Mouse (Mus musculus) megakaryocyte progenitor cell, adult 5-6 weeks (primary cell): ENCODE results near the gene Hoxd1. TPM values are rescaled to one million over a fixed set of nuclear protein-coding genes. Genes with fewer than 3 reads are reported as not detected.
A peak's percentile ranks its signal among the peaks of the same experiment; 100 is the strongest.

Experiments used
- ATAC-seq: replicated peaks from 2 replicates; pipeline ENCODE4 v1.8.0; 2016; ENCODE audit warnings: mild to moderate bottlenecking, moderate TSS enrichment, inconsistent platforms; ENCODE audit not compliant: poor library complexity
- total RNA-seq, 2 experiments: library from RNA; stranded (forward) in 1 of 2; stranded (reverse) in 1 of 2; fragments of 157-497, 149-512 nt in 1 of 2; fragments of 200-1000 nt in 1 of 2; gene quantifications; 2 replicates each; pipeline versions ENCODE4 v1.2.3 to v1.2.4; 2015 to 2017

The Hoxd1 gene
- total RNA-seq, 2 experiments from 2014 or later = not detected

DNA sequence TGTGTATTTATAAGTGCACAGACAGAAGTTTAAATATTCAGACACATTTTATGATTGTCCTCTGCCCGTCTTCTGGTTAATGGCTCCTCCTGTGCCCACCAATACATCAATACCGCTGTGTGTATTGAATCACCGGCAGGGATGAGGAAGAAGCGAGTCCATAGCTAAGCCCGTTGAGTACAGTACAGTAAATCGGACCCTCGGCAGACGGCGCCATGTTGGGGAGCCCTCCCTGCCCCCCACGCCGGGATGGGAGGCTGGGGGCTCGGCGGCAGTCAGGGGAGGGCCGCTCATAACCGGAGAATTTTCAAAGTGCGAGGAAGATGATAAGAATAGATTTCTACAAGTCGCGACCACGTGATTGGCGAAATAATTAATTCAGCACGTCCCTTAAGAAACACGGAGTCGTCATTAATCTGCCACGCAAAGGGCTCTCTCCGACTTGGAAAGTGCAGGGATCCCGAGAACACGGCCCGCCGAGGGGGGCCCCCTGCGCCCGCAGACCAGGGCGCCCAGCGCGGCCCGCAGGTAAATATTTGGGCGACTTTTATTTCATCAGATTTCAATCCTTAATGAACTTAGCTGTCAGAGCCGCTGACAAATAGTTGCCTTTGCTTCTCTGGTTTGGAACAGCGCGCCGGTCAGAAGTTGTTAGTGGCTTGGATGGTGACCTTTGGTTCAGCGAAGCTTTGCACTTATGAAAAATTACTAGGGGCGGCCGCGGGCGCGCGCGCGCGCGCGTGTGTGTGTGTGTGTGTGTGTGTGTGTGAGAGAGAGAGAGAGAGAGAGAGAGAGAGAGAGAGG lies 30.1 kb upstream of the Hoxd1 start:
- no peak for ATAC-seq

DNA sequence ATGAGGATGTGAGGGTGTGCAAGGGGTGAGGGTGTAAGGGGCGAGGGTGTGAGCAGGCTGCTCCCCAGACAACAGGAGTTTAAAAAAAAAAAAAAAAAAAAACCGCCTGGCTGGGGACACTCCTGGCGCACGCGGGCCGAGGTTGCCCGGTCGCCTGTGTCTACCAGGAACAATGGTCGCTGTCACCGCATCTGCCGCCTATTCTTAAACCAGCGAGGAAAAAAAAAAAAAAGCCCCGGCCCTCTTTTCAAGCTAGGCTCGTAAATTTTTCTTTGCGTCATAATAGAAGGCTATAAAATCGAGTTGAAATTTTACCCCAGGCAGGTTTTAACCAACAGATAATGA lies 29.5 kb upstream of the Hoxd1 start:
- 0 out of 2 replicates have a peak, but pooled peaks have one; percentile 23 for ATAC-seq

DNA sequence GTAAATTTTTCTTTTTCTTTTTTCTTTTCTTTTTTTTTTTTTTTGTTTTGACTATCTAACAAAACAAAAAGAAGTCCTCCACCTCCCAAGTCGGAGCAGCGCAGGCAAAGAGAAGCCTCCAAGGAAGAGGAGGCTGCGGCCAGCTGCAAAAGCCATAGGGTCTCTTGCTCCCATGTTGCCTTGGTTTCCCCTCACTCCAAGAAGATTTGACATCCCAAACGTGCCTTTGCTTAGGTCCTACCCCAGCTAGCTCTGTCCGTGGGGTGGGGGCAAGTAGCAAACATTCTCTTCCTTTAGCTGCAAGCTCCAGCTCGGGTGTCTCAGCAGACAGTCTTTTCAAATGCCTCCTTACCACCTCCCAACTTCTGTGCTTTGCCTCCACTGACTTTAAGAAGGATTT lies 29.0 kb upstream of the Hoxd1 start:
- ATAC-seq = no peak

DNA sequence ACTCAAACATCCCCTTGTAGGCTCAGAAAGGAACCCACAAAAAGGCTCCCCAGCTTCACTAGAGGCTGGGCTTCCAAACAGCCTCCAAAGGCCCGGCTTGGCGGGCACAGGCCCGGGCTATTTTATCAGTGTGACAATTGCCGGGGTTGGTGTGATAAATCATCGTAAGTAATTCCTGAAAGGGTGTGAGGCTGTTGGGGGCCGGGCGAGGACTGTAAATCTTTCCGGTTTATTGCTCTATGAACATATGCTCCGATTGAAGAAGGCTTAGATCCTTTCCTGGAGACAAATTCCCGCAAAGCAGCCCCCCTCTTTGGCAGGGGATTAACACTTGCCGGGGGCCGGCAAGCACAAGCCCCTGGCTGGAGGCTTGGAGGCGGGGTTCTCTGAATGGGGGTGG lies 28.3 kb upstream of the Hoxd1 start:
- ATAC-seq = no peak

DNA sequence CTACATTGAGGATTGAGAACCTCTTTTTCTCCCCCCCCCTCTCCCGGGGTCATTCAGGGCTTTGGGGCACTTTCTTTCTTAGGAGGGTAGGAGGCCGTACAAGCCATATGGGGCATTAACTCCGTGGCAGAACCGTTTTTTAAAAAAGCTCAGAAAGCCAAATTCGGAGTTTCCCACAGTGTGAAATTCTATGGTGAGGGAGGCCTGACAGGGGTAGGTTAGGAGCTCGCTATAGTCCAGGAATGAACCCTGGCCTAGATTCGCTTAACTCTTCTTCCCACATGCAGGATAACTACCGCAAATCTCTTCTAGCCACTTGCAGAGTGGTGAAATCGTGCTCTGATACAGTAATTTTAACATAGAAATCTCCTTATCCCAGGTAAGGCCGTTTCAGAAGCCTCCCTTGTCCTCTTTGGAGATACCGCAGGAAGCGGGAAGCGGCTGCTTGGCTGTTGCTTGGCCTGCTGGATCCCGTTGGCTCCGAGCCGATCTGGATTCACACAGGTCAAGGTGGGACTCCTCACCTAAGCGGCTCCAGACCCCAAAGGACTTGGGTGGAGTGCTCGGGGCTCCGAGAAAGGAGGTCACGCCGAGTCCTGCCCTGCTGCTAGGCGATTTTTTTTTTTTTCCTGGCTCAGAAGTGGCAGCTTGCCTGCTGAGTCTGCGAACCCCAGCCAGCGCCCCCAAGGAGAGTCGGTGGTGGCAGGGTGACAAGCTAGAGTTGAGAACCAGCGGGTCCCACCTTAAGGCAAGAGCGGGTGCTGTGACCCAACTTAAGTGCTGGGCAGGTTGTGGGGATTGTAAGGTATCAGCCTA lies 27.6 kb upstream of the Hoxd1 start:
- ATAC-seq = no peak

DNA sequence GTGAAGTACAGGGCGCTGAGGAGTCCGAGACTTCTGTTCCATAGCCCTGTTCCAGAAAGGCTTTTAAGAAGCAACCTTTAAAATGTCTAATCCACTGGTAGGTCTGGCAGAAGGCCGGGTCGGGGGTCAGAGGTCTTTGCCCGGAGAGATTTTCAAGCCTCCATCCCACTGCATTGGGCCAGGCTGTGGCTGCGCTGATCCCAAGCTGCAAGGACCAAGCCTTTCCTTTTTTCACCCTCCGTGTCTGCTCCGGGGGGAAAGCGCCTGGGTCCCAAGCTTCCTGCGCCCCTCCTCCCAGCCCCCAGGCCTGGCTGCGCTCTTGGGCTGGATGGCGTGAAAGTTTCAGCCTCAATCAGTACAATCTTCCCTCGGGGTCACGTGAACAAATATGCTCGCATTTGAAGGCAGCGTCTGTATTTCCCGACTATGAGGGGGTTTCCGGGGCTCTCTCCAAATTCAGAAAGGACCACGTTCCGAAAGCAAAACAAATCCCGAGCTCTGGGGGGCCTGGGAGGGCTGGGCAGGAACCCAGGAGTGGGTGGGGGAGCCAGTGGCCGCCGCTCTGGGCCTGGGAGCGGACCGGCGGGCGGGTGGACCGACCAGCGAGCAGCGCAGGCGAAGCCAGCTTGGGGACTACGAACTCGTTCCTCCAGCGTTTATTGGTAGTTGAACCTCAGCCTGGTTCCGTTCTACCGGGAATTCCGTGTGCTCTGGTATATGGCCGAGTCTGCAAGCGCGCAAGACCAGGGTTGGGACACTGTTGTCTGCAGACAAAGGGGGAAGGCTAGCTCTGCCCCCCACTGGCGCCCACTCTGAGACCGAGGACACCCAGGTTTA lies 26.7 kb upstream of the Hoxd1 start:
- no peak for ATAC-seq

DNA sequence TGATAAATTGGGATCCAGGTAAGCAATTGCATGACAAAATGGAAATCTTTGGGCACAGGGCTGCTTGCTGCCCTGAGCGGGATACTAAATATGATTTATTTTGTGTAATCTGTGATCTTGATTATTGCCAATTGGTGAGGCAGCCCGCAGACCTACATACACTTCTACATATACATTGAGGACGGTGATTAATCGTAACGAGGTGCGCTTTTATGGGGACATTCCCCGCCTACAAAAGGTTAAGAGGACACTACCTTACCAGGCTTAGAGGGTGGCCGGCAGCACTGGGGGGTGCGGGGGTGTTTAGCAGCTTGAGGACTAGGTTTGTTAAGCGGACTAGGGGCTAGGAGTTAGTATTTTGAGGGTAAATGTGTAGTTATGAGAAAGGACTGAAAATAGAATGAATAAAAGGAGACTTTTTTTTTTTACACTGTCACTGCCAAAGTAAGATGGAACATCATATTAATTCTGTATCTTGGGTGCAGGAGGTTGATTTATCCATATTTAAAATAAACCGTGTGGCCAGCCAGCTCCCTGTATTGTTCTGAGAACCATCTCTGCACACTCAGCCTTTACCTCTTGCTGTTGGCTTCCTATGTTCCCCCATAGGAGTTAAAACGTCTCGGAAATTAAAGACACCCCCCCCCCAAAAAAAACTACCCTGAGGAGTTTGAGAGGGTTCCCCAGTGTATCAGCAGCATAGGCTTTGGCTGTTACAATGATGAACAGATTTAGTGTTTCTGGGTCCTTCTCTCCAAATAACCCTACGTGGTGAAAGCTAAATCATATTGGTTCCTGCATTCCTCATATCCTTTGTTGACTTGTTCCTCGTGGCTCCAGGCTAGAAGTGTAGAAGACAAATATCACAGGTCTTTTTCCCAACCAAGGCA lies 25.8 kb upstream of the Hoxd1 start:
- ATAC-seq = no peak

DNA sequence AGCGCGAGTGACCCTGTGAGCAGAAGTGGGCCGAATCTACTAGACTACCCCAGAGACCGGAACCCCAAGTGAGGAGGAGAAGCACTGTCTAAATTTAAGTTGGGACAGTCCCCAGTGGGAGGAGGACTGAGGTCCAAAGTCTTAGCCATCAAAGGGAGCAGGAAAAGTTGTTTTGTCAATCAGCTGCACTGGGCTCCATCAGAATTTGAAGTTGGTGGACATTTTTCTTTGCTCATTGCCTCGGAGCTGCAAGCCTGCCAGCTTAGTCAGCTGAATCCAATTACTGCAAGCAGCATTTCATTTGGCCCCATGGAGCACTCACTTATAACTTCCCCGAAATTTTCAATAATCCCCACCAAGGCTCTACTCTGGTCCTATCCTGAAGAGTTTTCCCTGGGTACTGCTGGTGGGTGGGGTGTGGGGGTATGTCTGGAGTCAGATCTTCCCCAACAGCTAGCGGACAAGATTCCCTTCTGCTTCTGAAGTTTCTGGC lies 25.2 kb upstream of the Hoxd1 start:
- no peak for ATAC-seq

DNA sequence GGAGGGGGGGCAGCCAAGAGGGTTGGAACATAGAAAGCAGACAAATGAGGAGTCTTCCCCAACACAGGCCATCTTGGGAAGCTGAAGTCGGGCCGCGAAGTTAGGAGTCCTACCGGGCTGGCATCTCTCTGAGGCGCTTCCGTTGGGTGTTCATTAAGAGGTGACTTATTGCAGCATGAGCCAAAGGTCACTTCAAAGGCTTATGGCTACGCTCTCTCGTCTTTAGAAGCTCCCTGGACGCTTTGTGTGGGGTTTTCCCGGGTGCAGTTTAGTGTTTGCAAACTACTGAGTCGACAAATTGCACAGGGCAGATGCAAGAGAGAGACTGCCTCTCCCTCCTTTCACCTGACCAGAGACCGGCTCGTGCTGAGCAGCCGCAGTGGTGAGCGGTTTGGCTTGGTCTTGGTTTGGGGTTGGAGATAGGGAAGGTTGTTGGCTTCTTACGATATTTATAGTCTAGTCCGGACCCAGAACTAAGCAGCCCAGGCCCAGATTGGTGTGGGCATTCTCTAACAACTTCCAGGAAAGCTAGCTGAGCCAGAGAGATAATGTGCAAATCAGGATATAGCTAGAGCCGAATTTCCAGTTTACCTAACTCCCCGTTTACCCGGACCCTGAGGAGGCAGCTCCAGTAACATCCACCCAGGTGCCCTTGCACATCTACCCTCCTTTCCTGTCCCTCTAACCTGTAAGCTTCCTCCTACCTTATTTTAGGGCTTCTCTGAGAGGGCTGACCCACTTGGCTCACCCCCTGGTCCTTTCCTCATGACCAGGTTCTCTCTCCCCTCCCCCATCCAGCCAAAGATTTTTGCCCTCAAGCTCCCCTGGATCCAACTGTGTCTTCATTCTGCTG lies 23.9 kb upstream of the Hoxd1 start:
- no peak for ATAC-seq

DNA sequence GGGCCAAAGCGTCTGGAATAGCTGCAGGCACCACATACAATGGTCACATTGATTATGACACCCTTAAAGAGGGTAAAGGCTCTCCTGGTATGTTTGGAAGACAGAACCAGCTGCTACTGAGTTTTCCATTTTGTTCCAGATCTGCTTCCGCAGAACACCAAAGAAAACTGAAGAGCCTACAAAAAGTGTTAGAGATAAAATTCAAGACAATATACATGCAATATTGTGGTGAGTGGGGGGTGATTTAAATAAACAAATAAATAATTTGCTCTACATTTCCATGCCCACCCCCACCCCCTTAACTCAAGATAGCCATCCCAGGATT lies 23.3 kb upstream of the Hoxd1 start:
- ATAC-seq = no peak

DNA sequence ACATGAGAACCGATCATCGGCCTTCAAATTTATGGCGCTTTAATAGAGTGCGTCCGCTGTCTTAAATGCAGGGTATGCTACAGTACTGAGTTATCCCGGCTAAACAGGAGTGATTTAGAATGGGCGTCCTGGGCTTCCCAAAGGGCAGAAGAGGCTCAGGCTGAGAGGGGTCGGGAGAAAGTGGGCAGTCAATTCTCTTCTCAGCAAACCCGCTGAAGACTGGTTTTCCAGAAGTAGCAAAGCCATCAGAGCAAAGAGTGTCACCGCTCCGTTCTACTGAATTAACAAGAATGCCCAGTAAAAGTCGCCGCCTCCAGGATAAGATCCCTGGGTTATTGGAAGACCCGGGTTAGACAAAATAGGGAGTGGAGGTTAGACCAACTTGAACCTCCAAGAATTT lies 22.9 kb upstream of the Hoxd1 start:
- ATAC-seq = no peak

DNA sequence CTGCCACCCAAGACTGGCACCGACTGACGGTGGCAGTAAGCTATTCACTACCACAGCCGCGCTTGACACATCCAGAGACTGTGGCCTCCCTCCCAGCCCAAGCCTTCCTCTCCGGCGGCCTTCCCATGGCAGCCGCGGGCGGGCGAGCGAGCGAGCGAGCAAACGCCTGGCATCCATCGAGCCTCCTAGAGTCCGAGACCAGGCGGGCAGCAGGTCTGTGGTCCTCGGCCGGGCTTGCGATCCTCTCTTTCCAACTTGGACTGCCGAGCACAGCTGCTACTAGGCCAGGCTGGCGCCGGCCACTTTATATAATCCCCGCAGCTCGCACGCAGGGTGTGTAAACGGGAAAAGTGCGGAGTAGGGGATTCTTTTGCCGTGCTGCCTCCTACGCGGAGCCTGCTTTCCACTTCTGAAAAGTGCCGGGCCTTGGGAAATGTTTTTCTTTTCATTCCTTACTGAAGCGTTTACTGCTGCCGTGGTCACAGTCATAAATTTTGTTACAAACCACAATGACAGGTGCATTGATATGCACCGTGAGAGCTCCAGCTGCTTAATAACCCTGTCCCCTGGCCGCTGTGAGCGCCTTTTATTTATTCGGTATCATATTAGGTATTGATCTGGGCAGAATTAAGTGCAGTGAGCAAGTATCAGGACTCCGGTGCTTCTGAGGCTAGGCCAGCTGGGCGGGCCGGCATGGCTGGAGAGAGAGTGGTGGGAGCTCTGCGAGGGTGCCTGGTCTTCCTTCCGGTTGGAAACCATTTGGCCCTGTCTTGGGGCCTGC lies 22.3 kb upstream of the Hoxd1 start:
- ATAC-seq = no peak

DNA sequence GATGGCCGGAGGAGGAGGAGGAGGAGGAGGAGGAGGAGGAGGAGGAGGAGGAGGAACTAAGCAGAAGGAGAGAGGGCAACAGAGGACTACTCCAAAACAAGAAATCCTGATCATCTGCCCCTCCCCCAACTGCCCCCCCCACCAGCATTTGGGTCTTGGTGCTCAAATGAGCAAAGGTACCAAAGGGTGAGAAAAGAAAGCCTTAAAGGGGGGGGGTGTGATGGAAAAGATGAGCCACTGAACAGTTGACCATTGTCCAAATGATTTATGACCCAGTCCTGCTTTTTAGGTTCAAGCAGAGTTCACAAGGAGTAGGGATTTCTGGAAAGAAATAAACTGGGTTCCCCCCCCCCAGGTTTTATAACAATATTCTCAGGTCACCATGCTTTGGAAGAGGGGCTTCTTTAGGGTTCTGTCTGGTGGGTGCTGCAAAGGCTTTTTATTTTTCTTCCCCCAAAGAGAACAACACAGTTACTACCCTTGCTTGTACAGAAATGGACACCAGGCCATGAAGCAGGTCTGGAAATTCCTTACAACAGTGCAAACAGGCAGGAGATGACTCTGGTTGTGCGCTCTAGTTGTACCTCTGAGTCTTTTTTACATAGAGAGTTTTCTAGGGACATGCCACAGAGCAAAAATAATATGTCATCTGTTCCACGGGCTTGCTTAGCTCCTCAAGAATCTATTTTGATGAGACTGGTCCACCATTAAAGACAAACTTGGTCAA lies 21.4 kb upstream of the Hoxd1 start:
- ATAC-seq = no peak

DNA sequence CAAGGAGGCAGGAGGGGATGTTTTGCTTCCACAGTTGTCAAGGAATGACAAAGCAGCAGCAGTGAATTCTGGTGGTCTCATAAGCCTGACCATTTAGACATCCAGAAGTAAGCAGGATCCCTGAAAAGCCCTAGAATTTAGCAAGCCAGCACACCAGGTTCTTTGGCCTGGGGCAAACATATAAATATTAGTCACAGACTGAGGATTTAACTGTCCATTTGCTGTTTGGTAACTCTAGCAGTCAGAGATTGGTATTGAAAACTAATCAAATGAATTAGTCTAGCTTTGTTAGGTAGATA lies 20.9 kb upstream of the Hoxd1 start:
- ATAC-seq = no peak

DNA sequence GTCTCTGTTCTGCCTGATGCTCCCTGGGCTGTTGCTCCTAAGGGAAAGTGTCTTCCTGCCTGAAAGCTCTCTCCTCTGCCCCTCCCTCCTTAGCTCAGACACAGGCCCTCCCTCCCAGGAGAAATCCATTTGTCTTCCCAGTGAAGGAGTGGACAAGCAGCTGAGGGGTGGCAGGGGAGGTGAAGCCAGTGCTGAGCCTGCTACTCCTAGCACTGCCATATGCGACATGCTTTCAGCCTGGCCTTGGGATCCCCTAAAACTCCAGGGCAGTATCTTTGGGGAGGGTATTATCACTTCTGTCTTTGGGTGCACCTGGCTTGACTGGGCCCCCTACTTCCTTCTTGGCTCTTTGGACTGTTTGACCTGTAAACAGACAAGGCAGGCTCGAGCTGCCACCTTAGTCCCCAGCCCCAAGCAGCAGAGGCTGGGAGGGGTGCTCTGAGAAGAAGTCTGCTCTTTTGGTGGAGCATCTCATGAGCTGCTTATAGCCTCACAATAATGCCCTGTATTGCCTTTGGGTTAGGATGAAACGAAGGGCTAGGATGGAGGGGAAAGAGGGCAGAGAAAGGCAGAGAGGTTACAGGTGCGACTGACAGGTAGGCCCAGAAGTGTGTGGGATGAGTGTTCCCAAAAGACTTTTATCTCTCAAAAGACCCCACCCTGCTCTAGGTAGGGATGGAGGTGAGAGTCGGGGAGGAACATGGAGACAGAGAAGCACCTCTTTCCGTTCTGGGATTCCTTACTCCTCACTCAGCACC lies 17.1 kb upstream of the Hoxd1 start:
- no peak for ATAC-seq

DNA sequence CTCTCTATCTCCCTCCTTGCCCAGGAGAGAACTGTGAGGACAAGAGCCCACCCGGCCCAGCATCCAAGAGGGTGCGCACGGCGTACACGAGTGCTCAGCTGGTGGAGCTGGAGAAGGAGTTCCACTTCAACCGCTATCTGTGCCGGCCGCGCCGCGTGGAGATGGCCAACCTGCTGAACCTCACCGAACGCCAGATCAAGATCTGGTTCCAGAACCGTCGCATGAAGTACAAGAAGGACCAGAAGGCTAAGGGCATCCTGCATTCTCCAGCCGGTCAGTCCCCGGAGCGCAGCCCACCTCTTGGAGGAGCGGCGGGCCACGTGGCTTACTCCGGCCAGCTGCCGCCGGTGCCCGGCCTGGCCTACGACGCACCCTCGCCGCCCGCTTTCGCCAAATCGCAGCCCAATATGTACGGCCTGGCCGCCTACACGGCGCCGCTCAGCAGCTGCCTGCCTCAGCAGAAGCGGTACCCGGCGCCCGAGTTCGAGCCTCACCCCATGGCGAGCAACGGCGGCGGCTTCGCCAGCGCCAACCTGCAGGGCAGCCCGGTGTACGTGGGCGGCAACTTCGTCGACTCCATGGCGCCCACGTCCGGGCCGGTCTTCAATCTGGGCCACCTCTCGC lies 16.4 kb upstream of the Hoxd1 start:
- 0 out of 2 replicates have a peak, but pooled peaks have one; percentile 29 for ATAC-seq

DNA sequence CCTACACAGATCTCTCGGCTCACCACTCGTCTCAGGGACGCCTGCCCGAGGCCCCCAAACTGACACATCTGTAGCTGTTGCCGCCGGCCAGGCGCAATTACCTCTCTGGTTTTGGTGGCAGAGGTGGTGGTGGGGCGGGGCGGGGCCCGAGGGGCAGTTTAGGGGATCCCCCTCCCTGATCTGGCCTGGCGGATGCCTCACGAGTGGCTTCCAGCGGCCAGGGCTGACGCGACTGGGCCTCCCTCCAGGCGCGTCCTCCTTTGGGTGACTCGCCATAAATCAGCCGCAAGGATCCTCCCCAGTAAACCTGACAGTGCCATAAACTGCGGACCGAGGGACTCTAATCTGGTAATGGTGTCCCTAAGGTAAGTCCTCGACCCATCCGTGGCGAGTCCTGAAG lies 15.8 kb upstream of the Hoxd1 start:
- no peak for ATAC-seq
